Mouse (Mus musculus) C2C12 (cell line): Measurements from ENCODE around the gene Kng2. TPM values are rescaled to one million over a fixed set of nuclear protein-coding genes. Genes with fewer than 3 reads are reported as not detected.

Experiments
- H3K27me3 ChIP-seq: one replicate; pipeline ENCODE4 v1.6.1; 2011; ENCODE audit not compliant: control insufficient read depth, insufficient read depth, insufficient read length
- H3K36me3 ChIP-seq: one replicate; pipeline ENCODE4 v1.6.1; 2011; ENCODE audit not compliant: control insufficient read depth, insufficient read depth
- H3K4me3 ChIP-seq: one replicate; pipeline ENCODE4 v1.5.1; 2011; ENCODE audit warnings: mild to moderate bottlenecking, control low read depth; ENCODE audit not compliant: poor library complexity, insufficient read depth, severe bottlenecking
- H3K79me2 ChIP-seq: one replicate; pipeline ENCODE4 v1.6.1; 2011; ENCODE audit not compliant: control insufficient read depth, insufficient read depth
- H3K79me3 ChIP-seq: one replicate; pipeline ENCODE4 v1.6.1; 2011; ENCODE audit warnings: low read depth, control low read depth
- H3ac ChIP-seq: one replicate; pipeline ENCODE3; 2011; ENCODE audit warnings: low read depth; ENCODE audit not compliant: control insufficient read depth, insufficient read length
- CEBPB ChIP-seq: IDR thresholded peaks from one replicate; pipeline ENCODE4 v1.6.1; 2011; ENCODE audit warnings: low read depth, mild to moderate bottlenecking, control low read depth, moderate library complexity
- CTCF ChIP-seq: IDR thresholded peaks from one replicate; pipeline ENCODE4 v1.5.1; 2011; ENCODE audit not compliant: control insufficient read depth, insufficient read depth, insufficient read length
- FOSL1 ChIP-seq: IDR thresholded peaks from one replicate; pipeline ENCODE4 v1.8.0; 2011; ENCODE audit warnings: mild to moderate bottlenecking, low read length; ENCODE audit not compliant: poor library complexity, insufficient read depth, severe bottlenecking
- MAX ChIP-seq: IDR thresholded peaks from one replicate; pipeline ENCODE4 v1.6.1; 2011; ENCODE audit warnings: mild to moderate bottlenecking, control low read depth
- MYOD1 ChIP-seq: IDR thresholded peaks from one replicate; pipeline ENCODE4 v1.6.1; 2011; ENCODE audit warnings: low read depth; ENCODE audit not compliant: control insufficient read depth, insufficient read length
- MYOG ChIP-seq: IDR thresholded peaks from one replicate; pipeline ENCODE4 v1.6.1; 2011; ENCODE audit not compliant: control insufficient read depth, insufficient read length; ENCODE audit errors: extremely low read depth
- USF1 ChIP-seq: IDR thresholded peaks from one replicate; pipeline ENCODE4 v1.6.1; 2011; ENCODE audit warnings: low read depth, mild to moderate bottlenecking, control low read depth, moderate library complexity
- polyA plus RNA-seq: library from polyadenylated mRNA; unstranded; fragments of >200 nt; fragmentation: generic; extraction: Trizol; gene quantifications from one replicate; pipeline ENCODE4 v1.2.1, GENCODE M21; 2012; ENCODE audit warnings: missing spikeins

Gene Kng2
- polyA plus RNA-seq, 1 experiment = not detected

DNA sequence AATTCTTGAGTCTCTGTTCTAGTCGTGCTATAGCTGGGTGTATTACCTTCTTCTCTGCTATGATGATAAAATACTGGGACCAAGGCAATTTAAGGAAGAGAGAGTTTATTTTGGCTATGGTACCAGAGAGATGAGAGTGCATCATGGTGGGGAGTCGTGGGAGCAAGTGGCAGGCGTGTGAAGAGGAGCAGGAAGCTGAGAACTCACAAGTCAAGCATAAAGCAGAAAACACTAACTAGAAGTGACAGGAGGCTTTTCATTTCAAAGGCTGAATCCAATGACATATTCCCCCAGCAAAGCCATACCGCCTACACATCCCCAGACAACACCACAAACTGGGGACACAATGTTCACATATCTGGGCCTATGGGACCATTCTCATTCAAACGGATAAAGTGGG is 67.0 kb downstream of the Kng2 start:
- Histone ChIP-seq H3K4me3 (no peak overlapping the region), H3K36me3 (no peaks in the 10 kb centered on the region)
- TF ChIP-seq MYOD1 = no peak
- no peak for TF ChIP-seq CTCF
- TF ChIP-seq USF1 = no peak
- no peak for TF ChIP-seq CEBPB
- no peak for TF ChIP-seq MYOG
- no peak for TF ChIP-seq FOSL1
- no peak for TF ChIP-seq MAX

DNA sequence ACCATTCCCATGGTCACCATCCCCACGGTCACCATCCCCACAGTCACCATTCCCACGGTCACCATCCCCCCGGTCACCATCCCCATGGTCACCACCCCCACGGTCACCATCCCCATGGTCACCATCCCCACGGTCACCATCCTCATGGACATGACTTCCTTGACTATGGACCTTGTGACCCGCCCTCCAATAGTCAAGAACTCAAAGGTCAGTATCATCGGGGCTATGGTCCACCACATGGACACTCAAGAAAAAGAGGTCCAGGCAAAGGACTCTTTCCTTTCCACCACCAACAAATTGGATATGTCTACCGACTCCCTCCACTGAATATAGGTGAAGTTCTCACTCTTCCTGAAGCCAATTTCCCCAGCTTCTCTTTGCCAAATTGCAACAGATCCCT is 68.2 kb downstream of the Kng2 start:
- H3K27me3 ChIP-seq = no peaks in the 10 kb centered on the region
- H3K79me3 ChIP-seq = no peaks in the 10 kb centered on the region
- no peaks in the 10 kb centered on the region for H3K79me2 ChIP-seq
- H3ac ChIP-seq = no peak overlapping the region
- H3K4me3 ChIP-seq = no peak overlapping the region
- no peaks in the 10 kb centered on the region for H3K36me3 ChIP-seq
- TF ChIP-seq CTCF (no peak), MYOG (no peak), MAX (no peak), USF1 (no peak), CEBPB (no peak), FOSL1 (no peak), MYOD1 (no peak)

More for the DNA sequence above, 67.0 kb downstream of the Kng2 start:
- Histone ChIP-seq H3K27me3 (no peaks in the 10 kb centered on the region), H3K79me3 (no peaks in the 10 kb centered on the region), H3K79me2 (no peaks in the 10 kb centered on the region), H3ac (no peak overlapping the region)

DNA sequence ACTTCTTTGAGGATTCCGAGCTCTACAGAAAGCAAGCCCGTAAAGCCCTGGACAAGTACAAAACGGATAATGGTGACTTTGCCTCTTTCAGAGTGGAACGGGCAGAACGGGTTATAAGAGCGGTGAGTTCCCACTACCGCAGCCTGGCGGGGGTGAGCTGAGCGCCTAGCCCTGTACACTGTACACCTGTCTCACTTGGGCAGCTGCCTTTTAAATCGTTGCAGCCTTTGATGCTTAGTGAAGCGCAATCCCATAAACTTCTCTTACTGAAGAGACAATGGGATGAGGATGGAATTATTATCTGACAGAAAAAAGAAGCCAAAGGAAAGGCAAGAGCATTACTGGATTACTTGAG is 73.2 kb downstream of the Kng2 start:
- no peaks in the 10 kb centered on the region for H3K79me3 ChIP-seq
- H3K79me2 ChIP-seq = no peaks in the 10 kb centered on the region
- TF ChIP-seq CTCF = no peak
- TF ChIP-seq MAX = no peak
- TF ChIP-seq FOSL1 = no peak
- no peak for TF ChIP-seq MYOG
- no peak for TF ChIP-seq USF1
- TF ChIP-seq MYOD1 = no peak
- no peak for TF ChIP-seq CEBPB
- H3K27me3 ChIP-seq = no peaks in the 10 kb centered on the region
- H3K36me3 ChIP-seq = no peaks in the 10 kb centered on the region
- H3ac ChIP-seq = no peak overlapping the region
- H3K4me3 ChIP-seq = no peak overlapping the region

DNA sequence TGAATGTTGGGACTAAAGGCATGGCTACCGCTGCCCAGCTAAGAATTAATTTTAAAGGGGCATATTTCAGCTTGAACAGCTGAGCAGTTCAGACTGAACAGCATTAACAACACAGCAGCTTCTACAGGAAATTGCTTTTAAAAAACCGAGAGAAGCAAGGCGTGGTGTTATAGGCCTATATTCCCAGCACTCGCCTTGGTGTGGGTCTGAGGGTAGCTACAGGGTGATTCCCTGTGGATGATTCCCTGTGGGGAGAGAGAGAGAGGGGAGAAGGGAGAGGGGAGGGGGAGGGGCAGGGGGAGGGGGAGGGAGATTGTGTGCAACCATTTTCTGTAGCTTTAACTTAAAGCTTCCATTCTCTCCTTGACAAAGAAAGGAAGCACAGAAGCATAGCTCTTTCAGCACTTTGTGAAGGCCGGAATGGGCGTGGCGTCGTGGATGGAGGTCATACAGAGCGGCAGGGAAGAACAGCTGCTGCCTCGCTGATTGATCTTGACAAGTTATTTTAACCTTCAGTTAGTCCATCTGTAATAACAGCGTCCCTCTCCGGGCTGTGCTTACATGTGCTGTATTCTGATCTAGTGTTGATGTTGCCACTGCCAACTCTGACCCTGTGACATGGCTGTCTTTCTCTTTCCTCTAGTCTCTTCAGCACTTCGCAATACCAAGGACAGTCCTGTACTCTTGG is 73.7 kb downstream of the Kng2 start:
- Histone ChIP-seq H3K4me3 (no peak overlapping the region), H3K36me3 (no peaks in the 10 kb centered on the region), H3K27me3 (no peaks in the 10 kb centered on the region), H3K79me2 (no peaks in the 10 kb centered on the region), H3ac (no peak overlapping the region), H3K79me3 (no peaks in the 10 kb centered on the region)
- TF ChIP-seq MYOD1 (no peak), CTCF (no peak), USF1 (no peak), CEBPB (no peak), MAX (no peak), FOSL1 (no peak), MYOG (no peak)

DNA sequence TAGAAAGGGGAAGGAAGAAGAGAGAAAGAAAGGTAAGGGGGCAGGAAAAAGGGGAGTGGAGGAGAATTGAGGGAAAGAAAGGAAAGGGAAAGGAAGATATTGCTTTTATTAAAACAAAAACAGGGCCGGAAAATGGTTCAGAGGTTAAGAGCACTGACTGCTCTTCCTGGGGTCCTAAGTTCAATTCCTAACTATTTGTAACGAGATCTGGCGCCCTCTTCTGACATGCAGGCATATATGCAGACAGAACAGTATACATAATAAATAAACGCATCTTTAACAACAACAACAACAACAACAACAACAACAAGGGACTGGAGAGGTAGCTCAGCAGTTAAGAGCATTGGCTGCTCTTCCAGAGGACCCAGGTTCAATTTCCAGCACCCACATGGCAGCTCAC is 76.2 kb downstream of the Kng2 start:
- no peaks in the 10 kb centered on the region for H3K36me3 ChIP-seq
- H3K79me2 ChIP-seq = no peaks in the 10 kb centered on the region
- no peaks in the 10 kb centered on the region for H3K79me3 ChIP-seq
- no peak for TF ChIP-seq MYOG
- TF ChIP-seq MYOD1 = no peak
- TF ChIP-seq USF1 = no peak
- no peak for TF ChIP-seq CTCF
- TF ChIP-seq CEBPB = no peak
- TF ChIP-seq FOSL1 = no peak
- no peak for TF ChIP-seq MAX
- no peaks in the 10 kb centered on the region for H3K27me3 ChIP-seq
- no peak overlapping the region for H3ac ChIP-seq
- no peak overlapping the region for H3K4me3 ChIP-seq
